Mouse (Mus musculus): ENCODE results near the gene Ambra1.

GRCm38 (mm10) chr2:91949411-91950274 lies 219.7 kb downstream of the Ambra1 start:
- no peak for TF ChIP-seq ZNF384 (IDR thresholded peaks at IDR 0.05; ENCODE audit: low read depth, low read length)
- TF ChIP-seq MAFK (IDR thresholded peaks at IDR 0.05; ENCODE audit: insufficient read depth, low read depth, low read length) = no peak

Measured in ES-E14 (cell line).